Mouse (Mus musculus) layer of hippocampus, adult 11-12 months (tissue): ENCODE data around the gene Tcf7l1.
A peak's percentile ranks its signal among the peaks of the same experiment; 100 is the strongest.

ENCODE experiments used
- DNase-seq: peaks from one replicate; pipeline ENCODE4 v3.0.0; 2022; ENCODE audit warnings: low spot score

The Tcf7l1 gene

GRCm38 (mm10) chr6:72787322-72787947, 1.6 kb downstream of the Tcf7l1 start:
- no peak for DNase-seq

GRCm38 (mm10) chr6:72783780-72784179, 5.3 kb downstream of the Tcf7l1 start:
- no peak for DNase-seq

DNA sequence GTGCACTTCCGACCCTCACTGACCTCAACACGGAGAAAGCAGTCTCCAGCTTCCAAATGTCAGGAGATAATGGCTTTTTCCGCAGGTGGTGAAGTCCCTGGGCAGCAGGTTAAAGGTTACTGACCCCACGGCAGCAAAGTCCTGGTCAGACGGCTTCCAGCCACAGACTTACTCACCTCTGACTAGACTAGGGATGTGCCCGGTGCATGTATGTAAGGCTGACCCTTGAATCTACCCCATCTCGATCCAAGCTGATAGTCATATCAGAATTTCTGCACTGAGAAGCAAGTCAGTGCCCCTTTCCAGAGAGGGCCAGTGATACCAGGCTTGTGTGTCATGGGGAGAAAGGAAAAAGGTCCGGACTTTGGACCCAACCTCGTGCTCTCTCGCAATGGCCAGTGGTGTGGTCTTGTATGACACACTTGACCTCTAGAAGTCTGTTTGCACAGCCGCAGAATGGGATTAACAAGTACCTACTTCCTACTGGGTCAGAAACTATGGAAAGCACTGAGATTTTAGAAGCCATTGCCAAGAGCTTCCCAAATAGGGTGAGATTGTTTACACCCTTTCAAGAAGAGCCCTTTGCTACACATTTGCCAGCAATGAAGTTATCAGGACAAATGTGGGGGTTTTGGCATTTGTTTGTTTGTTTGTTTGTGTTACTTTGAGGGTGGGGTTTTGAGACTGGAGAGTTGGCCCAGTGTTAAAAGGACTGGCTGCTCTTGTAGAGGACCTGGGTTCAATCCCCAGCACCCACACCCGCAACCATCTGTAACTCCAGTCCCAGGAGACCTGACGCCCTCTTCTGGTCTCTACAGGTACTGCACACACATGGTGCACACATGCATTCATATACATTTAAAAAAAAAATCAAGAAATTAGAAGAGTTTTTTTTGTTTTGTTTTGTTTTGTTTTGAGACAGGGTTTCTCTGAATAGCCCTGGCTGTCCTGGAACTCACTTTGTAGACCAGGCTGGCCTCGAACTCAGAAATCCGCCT, 10.0 kb downstream of the Tcf7l1 start:
- no peak for DNase-seq

- no peak for DNase-seq
These were observed 11.8 kb downstream of the Tcf7l1 start for GRCm38 (mm10) chr6:72777212-72777611.

DNA sequence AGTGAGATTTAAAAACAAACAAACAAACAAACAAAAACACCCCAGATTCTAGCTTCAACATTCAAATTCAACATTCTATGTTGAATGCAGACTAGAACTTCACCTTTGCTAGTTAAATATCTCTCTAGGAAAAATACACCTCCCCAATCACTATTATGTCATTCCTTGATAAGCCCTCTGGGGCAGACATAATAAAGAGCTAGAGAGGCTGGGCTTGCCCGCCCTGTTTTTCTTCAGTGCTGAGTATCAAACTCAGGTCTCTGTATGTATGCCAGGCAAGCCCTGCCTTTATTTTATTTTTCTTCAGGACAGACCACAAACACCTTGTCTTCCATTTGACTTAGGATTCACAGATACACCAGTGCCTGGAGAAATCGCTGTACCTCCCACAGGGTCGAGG, 14.8 kb downstream of the Tcf7l1 start:
- DNase-seq: no peak

- DNase-seq: no peak
These were observed 18.9 kb downstream of the Tcf7l1 start for GRCm38 (mm10) chr6:72769915-72770776.

DNA sequence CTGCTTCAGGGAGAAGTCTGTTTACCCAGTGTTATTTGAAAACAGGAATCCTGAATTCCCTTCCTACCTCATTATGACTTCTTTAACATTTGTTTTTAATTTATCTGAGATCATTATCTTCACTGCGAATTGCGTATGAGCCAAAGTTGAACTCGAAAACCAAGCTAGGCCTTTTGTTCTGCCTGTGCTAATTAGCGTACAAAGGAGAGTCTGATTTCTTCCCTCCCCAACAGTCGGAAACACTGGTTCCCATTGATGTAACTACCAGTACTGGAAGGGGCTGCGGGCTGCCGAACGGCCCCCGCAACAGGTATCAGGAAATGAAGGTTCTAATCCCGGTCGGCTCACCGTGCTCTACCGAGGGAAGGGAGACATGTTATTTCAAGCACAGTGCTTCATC, 19.7 kb downstream of the Tcf7l1 start:
- DNase-seq: no peak

- peak; percentile 24 for DNase-seq
These were observed 20.2 kb downstream of the Tcf7l1 start for GRCm38 (mm10) chr6:72768804-72769203.

- no peak for DNase-seq
These were observed 21.0 kb downstream of the Tcf7l1 start for GRCm38 (mm10) chr6:72768097-72768496.

- DNase-seq: no peak
These were observed 25.4 kb downstream of the Tcf7l1 start for GRCm38 (mm10) chr6:72763616-72764015.

DNA sequence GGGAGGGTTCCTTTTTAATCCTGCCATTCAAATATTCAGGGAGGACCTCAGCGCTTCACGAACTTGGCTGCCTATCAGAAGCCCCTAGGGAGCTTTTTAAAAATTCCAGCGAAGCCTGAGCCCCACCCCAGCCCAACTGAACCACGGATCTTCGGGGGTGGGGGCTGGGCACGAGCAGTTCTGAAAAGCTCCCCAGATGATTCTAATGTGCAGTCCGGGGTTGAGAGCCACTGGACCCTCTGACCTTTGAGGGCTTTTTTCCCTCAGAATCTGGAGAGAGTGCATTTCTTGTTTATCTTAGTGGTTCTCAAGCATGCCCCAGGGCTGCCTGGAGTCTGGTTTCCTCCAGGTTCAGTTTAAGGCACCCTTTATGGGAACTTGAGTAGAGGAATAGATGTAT, 27.4 kb downstream of the Tcf7l1 start:
- no peak for DNase-seq

- DNase-seq: no peak
These were observed 30.6 kb downstream of the Tcf7l1 start for GRCm38 (mm10) chr6:72758239-72759017.

GRCm38 (mm10) chr6:72755267-72755889, 33.7 kb downstream of the Tcf7l1 start:
- DNase-seq: no peak

DNA sequence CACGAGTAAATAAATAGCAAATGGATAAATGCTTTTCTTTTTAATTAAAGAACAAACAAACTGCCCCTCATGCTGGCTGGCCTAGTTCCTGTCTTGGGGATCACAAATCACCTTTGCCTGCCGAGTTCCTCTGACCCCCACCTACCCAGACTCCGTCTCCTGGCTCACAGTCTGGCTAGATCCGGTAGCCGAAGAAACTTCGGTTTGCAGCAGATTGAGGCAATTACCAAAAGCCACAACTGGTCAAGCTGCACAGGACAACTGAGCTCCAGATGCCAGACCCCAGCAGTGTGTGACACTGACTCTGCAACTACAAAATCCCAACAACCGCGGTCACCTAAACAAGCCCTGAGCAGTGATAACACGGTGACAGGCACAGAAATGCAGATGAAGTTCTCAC, 34.8 kb downstream of the Tcf7l1 start:
- no peak for DNase-seq

DNA sequence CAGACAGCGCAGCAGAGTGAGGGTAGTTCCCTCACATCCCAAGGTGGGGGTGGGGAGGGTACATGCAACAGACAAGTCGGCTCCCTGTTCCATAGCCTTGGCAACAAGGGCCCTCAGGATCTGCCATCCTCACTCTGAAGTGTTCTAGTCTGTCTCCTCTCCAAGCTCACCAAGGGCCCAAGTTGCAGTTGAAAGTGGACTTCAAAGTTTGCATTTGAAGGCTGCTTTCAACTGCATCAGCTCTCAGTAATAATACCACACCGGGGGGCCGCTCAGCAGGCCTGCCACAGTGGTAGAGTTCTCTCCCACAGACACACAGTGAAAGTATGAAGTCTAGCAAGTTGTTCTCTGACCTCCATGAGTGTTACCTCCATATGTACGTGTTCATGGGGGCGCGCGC, 35.3 kb downstream of the Tcf7l1 start:
- no peak for DNase-seq

DNA sequence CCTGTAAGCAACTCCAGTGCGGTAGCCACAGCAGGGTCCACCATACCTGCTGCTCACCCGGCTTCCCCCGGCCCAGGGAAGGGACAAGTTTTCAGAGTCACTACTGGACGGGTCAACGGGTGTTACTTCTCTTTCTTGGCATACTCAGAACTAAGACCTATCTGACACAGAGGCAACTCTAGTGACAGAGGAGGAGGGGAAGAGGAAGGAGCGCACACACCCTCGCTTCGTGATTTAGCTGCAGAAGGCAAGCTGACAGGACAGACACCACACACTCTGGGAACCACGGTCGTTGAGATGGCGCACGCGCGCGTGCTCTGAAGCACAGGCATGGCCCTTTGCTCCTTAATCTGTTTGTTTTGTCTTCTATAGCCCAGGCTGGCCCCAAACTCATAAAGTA, 36.2 kb downstream of the Tcf7l1 start:
- no peak for DNase-seq

DNA sequence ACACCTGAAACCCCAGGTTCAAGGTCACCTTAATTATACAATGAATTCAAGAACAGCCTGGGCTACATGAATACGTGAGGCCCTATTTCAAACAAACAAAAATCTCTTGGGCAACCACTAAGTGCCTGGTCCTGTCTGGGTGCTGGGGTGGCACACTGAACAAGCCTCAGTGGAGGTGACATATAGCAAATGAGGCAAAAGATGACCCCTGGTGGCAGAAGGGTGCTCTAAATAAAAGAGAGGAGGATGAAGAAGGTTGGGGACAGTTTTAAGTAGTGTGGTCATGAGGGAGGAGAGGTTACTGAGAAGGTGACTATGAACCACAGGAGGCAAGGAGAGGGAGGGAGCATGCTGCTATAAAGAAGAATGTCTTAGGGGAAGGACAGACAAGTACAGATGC, 37.8 kb downstream of the Tcf7l1 start:
- DNase-seq: no peak

DNA sequence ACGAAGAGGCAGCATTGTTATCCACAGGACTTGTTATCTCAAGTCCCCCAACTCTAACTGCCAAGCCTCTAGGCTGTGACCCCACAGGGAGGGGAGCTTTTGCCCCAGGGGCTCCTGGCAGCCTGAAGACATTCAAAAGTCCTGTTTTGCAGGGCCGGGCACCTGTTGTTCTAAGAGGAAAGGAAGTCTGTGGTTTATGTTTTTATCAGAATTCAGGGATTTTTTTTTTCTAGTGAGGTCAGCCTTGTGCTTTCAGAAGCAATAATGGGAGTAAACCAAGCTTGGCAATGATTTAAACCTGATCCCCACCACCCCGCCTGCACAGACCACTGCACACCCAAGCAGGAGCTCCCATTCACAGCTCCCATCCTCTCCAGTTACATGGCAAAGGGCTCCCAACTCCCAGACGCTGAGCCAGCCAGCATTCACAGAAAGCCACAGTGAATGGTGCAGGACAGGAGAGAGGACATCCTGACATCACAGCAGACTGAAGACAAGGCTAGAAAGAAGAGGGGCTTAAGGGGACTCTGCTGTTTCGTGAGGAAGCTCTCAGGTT, 40.1 kb downstream of the Tcf7l1 start:
- DNase-seq: no peak

DNA sequence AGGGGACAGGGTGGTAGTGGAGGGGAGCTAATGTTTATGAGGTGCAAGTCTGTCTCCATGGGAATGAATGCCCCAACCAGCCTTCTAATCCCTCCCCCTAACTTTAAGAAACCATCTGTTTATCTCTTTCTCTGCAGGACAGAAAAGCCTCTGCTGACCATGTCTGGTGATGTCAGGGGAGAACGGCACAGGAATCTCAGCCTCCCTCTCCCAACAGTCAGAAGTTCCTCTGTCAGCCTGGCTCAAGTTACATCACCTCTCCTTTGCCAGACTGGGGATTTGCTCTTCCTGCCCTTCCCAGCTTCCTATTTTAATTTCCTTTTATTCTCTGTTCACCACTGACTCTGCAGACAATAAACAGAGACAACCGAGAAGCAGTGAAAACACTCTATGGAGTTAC, 40.6 kb downstream of the Tcf7l1 start:
- DNase-seq: no peak

DNA sequence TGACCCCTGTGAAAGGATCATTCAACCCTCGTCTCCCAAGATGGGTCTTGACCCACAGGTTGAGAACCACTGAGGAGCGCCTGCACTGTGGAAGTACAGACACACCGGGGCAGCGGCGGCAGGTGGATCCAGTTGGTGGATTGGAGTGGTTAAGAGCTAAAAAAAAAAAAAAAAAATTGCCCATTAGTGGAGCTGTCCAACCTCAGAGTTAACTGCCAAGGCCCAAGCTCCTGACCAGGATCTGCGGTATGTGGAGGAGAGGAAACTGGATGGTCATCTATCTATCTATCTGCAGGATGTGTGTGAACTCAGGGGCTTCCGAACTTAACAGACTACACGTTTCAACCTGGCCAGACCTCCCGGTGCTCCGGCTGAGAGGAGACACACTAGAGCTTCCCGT, 41.2 kb downstream of the Tcf7l1 start:
- no peak for DNase-seq

- DNase-seq: no peak
These were observed 41.9 kb downstream of the Tcf7l1 start for GRCm38 (mm10) chr6:72747156-72747555.
